Mouse (Mus musculus): ENCODE data around the gene Nos1ap. TPM values are rescaled to one million over a fixed set of nuclear protein-coding genes. Genes with fewer than 3 reads are reported as not detected.

Nos1ap gene
- total RNA-seq, 1 experiment from 2014 or later: 1.8 TPM

GRCm38 (mm10) chr1:170554235-170554938, 35.3 kb downstream of the Nos1ap start:
- ATAC-seq (replicated peaks; ENCODE audit: insufficient number of reproducible peaks, low FRiP score, low TSS enrichment, poor library complexity, severe bottlenecking): no peak

GRCm38 (mm10) chr1:170550649-170551440, 38.8 kb downstream of the Nos1ap start:
- ATAC-seq (replicated peaks; ENCODE audit: insufficient number of reproducible peaks, low FRiP score, low TSS enrichment, poor library complexity, severe bottlenecking): no peak

- ATAC-seq (replicated peaks; ENCODE audit: insufficient number of reproducible peaks, low FRiP score, low TSS enrichment, poor library complexity, severe bottlenecking): no peak
These were observed 40.6 kb downstream of the Nos1ap start for GRCm38 (mm10) chr1:170549059-170549458.

GRCm38 (mm10) chr1:170548192-170548795, 41.4 kb downstream of the Nos1ap start:
- no peak for ATAC-seq (replicated peaks; ENCODE audit: insufficient number of reproducible peaks, low FRiP score, low TSS enrichment, poor library complexity, severe bottlenecking)

GRCm38 (mm10) chr1:170546297-170546696, 43.4 kb downstream of the Nos1ap start:
- no peak for ATAC-seq (replicated peaks; ENCODE audit: insufficient number of reproducible peaks, low FRiP score, low TSS enrichment, poor library complexity, severe bottlenecking)

- ATAC-seq (replicated peaks; ENCODE audit: insufficient number of reproducible peaks, low FRiP score, low TSS enrichment, poor library complexity, severe bottlenecking): no peak
These were observed 44.4 kb downstream of the Nos1ap start for GRCm38 (mm10) chr1:170545286-170545685.

- ATAC-seq (replicated peaks; ENCODE audit: insufficient number of reproducible peaks, low FRiP score, low TSS enrichment, poor library complexity, severe bottlenecking): no peak
These were observed 50.2 kb downstream of the Nos1ap start for GRCm38 (mm10) chr1:170539507-170539906.

GRCm38 (mm10) chr1:170538481-170539061, 51.1 kb downstream of the Nos1ap start:
- no peak for ATAC-seq (replicated peaks; ENCODE audit: insufficient number of reproducible peaks, low FRiP score, low TSS enrichment, poor library complexity, severe bottlenecking)

GRCm38 (mm10) chr1:170536344-170536743, 53.3 kb downstream of the Nos1ap start:
- no peak for ATAC-seq (replicated peaks; ENCODE audit: insufficient number of reproducible peaks, low FRiP score, low TSS enrichment, poor library complexity, severe bottlenecking)

- ATAC-seq (replicated peaks; ENCODE audit: insufficient number of reproducible peaks, low FRiP score, low TSS enrichment, poor library complexity, severe bottlenecking): no peak
These were observed 54.4 kb downstream of the Nos1ap start for GRCm38 (mm10) chr1:170535221-170535620.

- ATAC-seq (replicated peaks; ENCODE audit: insufficient number of reproducible peaks, low FRiP score, low TSS enrichment, poor library complexity, severe bottlenecking): no peak
These were observed 58.4 kb downstream of the Nos1ap start for GRCm38 (mm10) chr1:170531286-170531685.

GRCm38 (mm10) chr1:170530456-170530855, 59.2 kb downstream of the Nos1ap start:
- no peak for ATAC-seq (replicated peaks; ENCODE audit: insufficient number of reproducible peaks, low FRiP score, low TSS enrichment, poor library complexity, severe bottlenecking)

- no peak for ATAC-seq (replicated peaks; ENCODE audit: insufficient number of reproducible peaks, low FRiP score, low TSS enrichment, poor library complexity, severe bottlenecking)
These were observed 66.8 kb downstream of the Nos1ap start for GRCm38 (mm10) chr1:170522891-170523290.

GRCm38 (mm10) chr1:170521520-170522205, 68.0 kb downstream of the Nos1ap start:
- ATAC-seq (replicated peaks; ENCODE audit: insufficient number of reproducible peaks, low FRiP score, low TSS enrichment, poor library complexity, severe bottlenecking): no peak

- no peak for ATAC-seq (replicated peaks; ENCODE audit: insufficient number of reproducible peaks, low FRiP score, low TSS enrichment, poor library complexity, severe bottlenecking)
These were observed 69.5 kb downstream of the Nos1ap start for GRCm38 (mm10) chr1:170520206-170520605.

- ATAC-seq (replicated peaks; ENCODE audit: insufficient number of reproducible peaks, low FRiP score, low TSS enrichment, poor library complexity, severe bottlenecking): no peak
These were observed 70.0 kb downstream of the Nos1ap start for GRCm38 (mm10) chr1:170519631-170520030.

- ATAC-seq (replicated peaks; ENCODE audit: insufficient number of reproducible peaks, low FRiP score, low TSS enrichment, poor library complexity, severe bottlenecking): no peak
These were observed 73.5 kb downstream of the Nos1ap start for GRCm38 (mm10) chr1:170516182-170516581.

GRCm38 (mm10) chr1:170515455-170515854, 74.2 kb downstream of the Nos1ap start:
- ATAC-seq (replicated peaks; ENCODE audit: insufficient number of reproducible peaks, low FRiP score, low TSS enrichment, poor library complexity, severe bottlenecking): no peak

- ATAC-seq (replicated peaks; ENCODE audit: insufficient number of reproducible peaks, low FRiP score, low TSS enrichment, poor library complexity, severe bottlenecking): no peak
These were observed 75.4 kb downstream of the Nos1ap start for GRCm38 (mm10) chr1:170514226-170514625.
